In genomic region chr15:89118007-89118406, GRCm38 (mm10) we compare ENCODE assay signal across 10 mouse cellular contexts. TPM values are rescaled to one million over a fixed set of nuclear protein-coding genes. Genes with fewer than 3 reads are reported as not detected.
DNase-seq lines count a peak whose midpoint lies in the region; ATAC-seq and TF ChIP-seq lines count a peak whose summit lies in the region.
"Had no signal": no experiment of that assay in that cellular context is flagged by ENCODE, and none has a peak within 500 bp of the region (broad histone marks: within the 10 kb centered on the region; RNA-seq: fewer than 3 reads in every experiment).

No protein-coding gene starts in this region.

- DNase-seq in layer of hippocampus, adult 2 months (ENCODE audit: low spot score in 2 of 2), result no peak
- no peak for DNase-seq in layer of hippocampus, postnatal 36 days
- peak; percentile 39 for DNase-seq in thymus, postnatal 14 days
- no peak for DNase-seq in thymus, adult 18-20 months
- DNase-seq in right cerebral cortex, postnatal 14 days, result no peak
- DNase-seq in urinary bladder, postnatal 25 days (ENCODE audit: low spot score), result no peak
- DNase-seq: adrenal gland, postnatal 10 days had no signal

- ATAC-seq in granulocyte monocyte progenitor cell, adult 5-6 weeks (replicated peaks; ENCODE audit: poor library complexity, severe bottlenecking), result peak; percentile 63
- ATAC-seq: midbrain, embryonic 15.5 days had no signal

- no peak overlapping the region for H3K4me3 ChIP-seq in layer of hippocampus, adult 2 months
- H3K4me3 ChIP-seq: limb, embryonic 15.5 days; midbrain, embryonic 15.5 days had no signal

- H3K27ac ChIP-seq in layer of hippocampus, adult 2 months, result no peak overlapping the region
- H3K27ac ChIP-seq: limb, embryonic 15.5 days; midbrain, embryonic 15.5 days had no signal

- peak; percentile 65 for TF ChIP-seq CTCF in layer of hippocampus, adult 2 months (conservative IDR thresholded peaks at IDR 0.05)

RNA-seq across cellular contexts. Expression of gene Tubgcp6, which starts 4.9 kb away (rescaled TPM):
- total RNA-seq in layer of hippocampus, adult 2 months (2021), result 10 to 100 TPM; 31.0 to 31.5 TPM
- 10 to 100 TPM; 28.4 to 35.3 TPM for total RNA-seq in layer of hippocampus, postnatal 36 days (2021)
- total RNA-seq in granulocyte monocyte progenitor cell, adult 5-6 weeks (2014; fragmentation: Nextera tagmentation), result 23.4 and 29.2 TPM in 2 replicates
- total RNA-seq in granulocyte monocyte progenitor cell, adult 5-6 weeks (2017), result 12.6 and 20.2 TPM in 2 replicates

RNA-seq across cellular contexts. Expression of gene Hdac10, which starts 10.5 kb away (rescaled TPM):
- total RNA-seq in layer of hippocampus, adult 2 months (2021), result 10 to 100 TPM; 16.3 to 17.9 TPM
- total RNA-seq in layer of hippocampus, postnatal 36 days (2021), result 10 to 100 TPM; 14.3 to 14.7 TPM
- 11.3 and 14.7 TPM in 2 replicates for total RNA-seq in granulocyte monocyte progenitor cell, adult 5-6 weeks (2014; fragmentation: Nextera tagmentation)
- 11.2 and 13.9 TPM in 2 replicates for total RNA-seq in granulocyte monocyte progenitor cell, adult 5-6 weeks (2017)

RNA-seq across cellular contexts. Expression of gene Mapk12, which starts 22.5 kb away (rescaled TPM):
- total RNA-seq in layer of hippocampus, adult 2 months (2021), result 1 to 10 TPM; 4.4 to 5.6 TPM
- 1 to 10 TPM; 3.1 to 4.7 TPM for total RNA-seq in layer of hippocampus, postnatal 36 days (2021)
- not detected in 2 replicates for total RNA-seq in granulocyte monocyte progenitor cell, adult 5-6 weeks (2014; fragmentation: Nextera tagmentation)
- 0.93 TPM in 1 of 2 replicates, not detected in the other for total RNA-seq in granulocyte monocyte progenitor cell, adult 5-6 weeks (2017)

RNA-seq across cellular contexts. Expression of gene Selenoo, which starts 29.1 kb away (rescaled TPM):
- total RNA-seq in layer of hippocampus, adult 2 months (2021), result 10 to 100 TPM; 21.2 to 22.0 TPM
- total RNA-seq in layer of hippocampus, postnatal 36 days (2021), result 10 to 100 TPM; 20.3 to 21.7 TPM
- total RNA-seq in granulocyte monocyte progenitor cell, adult 5-6 weeks (2014; fragmentation: Nextera tagmentation), result 11.6 and 21.8 TPM in 2 replicates
- total RNA-seq in granulocyte monocyte progenitor cell, adult 5-6 weeks (2017), result 13.6 and 16.2 TPM in 2 replicates

RNA-seq across cellular contexts. Expression of gene Mapk11, which starts 31.4 kb away (rescaled TPM):
- 10 to 100 TPM; 21.6 to 25.8 TPM for total RNA-seq in layer of hippocampus, adult 2 months (2021)
- 10 to 100 TPM; 21.9 to 22.8 TPM for total RNA-seq in layer of hippocampus, postnatal 36 days (2021)
- total RNA-seq in granulocyte monocyte progenitor cell, adult 5-6 weeks (2014; fragmentation: Nextera tagmentation), result not detected in 2 replicates
- total RNA-seq in granulocyte monocyte progenitor cell, adult 5-6 weeks (2017), result not detected in 2 replicates
